ENCODE assay signal across 25 mouse cellular contexts in the genomic region with DNA sequence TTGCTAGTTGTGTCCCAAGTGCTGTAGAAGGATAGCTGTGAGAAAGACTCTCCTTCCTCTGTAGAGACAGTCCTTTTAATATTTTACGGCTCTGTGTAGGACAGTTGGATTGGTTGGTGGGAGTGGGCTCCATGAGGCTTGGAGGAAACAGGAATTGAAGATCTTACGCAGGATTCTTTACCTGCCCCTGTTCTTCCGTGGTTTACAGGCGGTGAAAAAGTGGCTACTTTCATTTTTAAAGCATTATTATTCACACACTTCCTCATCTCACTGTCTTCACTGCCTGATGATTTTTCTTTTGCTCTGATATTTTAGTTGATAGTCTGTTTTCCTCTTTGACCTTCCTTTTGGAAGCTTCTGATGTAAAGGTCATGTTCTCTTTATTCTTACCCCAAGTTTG. TPM values are rescaled to one million over a fixed set of nuclear protein-coding genes. Genes with fewer than 3 reads are reported as not detected.
DNase-seq lines count a peak whose midpoint lies in the region; ATAC-seq and TF ChIP-seq lines count a peak whose summit lies in the region.
"Had no signal": no experiment of that assay in that cellular context is flagged by ENCODE, and none has a peak within 500 bp of the region (broad histone marks: within the 10 kb centered on the region; RNA-seq: fewer than 3 reads in every experiment).

No protein-coding gene starts in this region.

- H3ac ChIP-seq in myocyte (ENCODE audit: control insufficient read depth, insufficient read length) = no peak overlapping the region

- H3K4me3 ChIP-seq in MEL (ENCODE audit: control insufficient read depth in 1 of 2, insufficient read depth in 1 of 2, low read depth in 2 of 2, low read length in 2 of 2) (peak overlapping the region; percentile 93 to 94), myocyte (no peak overlapping the region)
- H3K4me3 ChIP-seq: embryonic facial prominence, embryonic 13.5 days; forebrain, embryonic 13.5 days; heart, embryonic 10.5 days; hindbrain, embryonic 13.5 days; intestine, embryonic 15.5 days had no signal

- H3K27me3 ChIP-seq in MEL (ENCODE audit: control insufficient read depth in 1 of 2, insufficient read depth in 2 of 2, low read length in 2 of 2) (no peaks in the 10 kb centered on the region), myocyte (ENCODE audit: control insufficient read depth, insufficient read depth, insufficient read length) (no peaks in the 10 kb centered on the region)

- TF ChIP-seq EP300 in MEL (IDR thresholded peaks at IDR 0.05; ENCODE audit: low read depth in 1 of 2, low read length in 2 of 2) = no peak; a peak in 1 of 4 replicates

- peak overlapping the region; percentile 36 for H3K27ac ChIP-seq in MEL (ENCODE audit: control insufficient read depth, low read depth, low read length)
- H3K27ac ChIP-seq: embryonic facial prominence, embryonic 13.5 days; forebrain, embryonic 13.5 days; heart, embryonic 10.5 days; hindbrain, embryonic 13.5 days; intestine, embryonic 15.5 days had no signal

- H3K36me3 ChIP-seq in MEL (ENCODE audit: control insufficient read depth in 1 of 2, insufficient read depth in 2 of 2, low read length in 2 of 2) (peaks cover 0 to 6% of the 10 kb centered on the region in 2 experiments; a peak in 2 of 4 replicates), myocyte (ENCODE audit: control insufficient read depth, insufficient read depth) (no peaks in the 10 kb centered on the region)
- H3K36me3 ChIP-seq: embryonic facial prominence, embryonic 13.5 days; heart, embryonic 10.5 days; hindbrain, embryonic 13.5 days; intestine, embryonic 15.5 days had no signal

- peak overlapping the region; percentile 32 for H3K4me2 ChIP-seq in myocyte (ENCODE audit: low read depth)
- H3K4me2 ChIP-seq: embryonic facial prominence, embryonic 13.5 days; forebrain, embryonic 13.5 days; hindbrain, embryonic 13.5 days; intestine, embryonic 15.5 days had no signal

- no peak for TF ChIP-seq RAD21 in MEL (IDR thresholded peaks at IDR 0.05; ENCODE audit: low read depth, low read length)

- peak overlapping the region; percentile 87 for H3K9ac ChIP-seq in MEL (ENCODE audit: control insufficient read depth, low read depth, low read length, poor library complexity, severe bottlenecking)
- H3K9ac ChIP-seq: embryonic facial prominence, embryonic 13.5 days; forebrain, embryonic 13.5 days; forebrain, postnatal 0 days; hindbrain, embryonic 13.5 days; intestine, embryonic 15.5 days had no signal

- H3K79me2 ChIP-seq in MEL (ENCODE audit: control insufficient read depth, insufficient read depth, low read length, poor library complexity) (no peaks in the 10 kb centered on the region; the same call in 1 of the 2 replicates), myocyte (ENCODE audit: control insufficient read depth, insufficient read depth) (no peaks in the 10 kb centered on the region)

- TF ChIP-seq POLR2A in MEL (IDR thresholded peaks at IDR 0.05; ENCODE audit: control insufficient read depth in 1 of 2, insufficient read depth in 1 of 2, low read depth in 1 of 2, low read length in 2 of 2, poor library complexity in 1 of 2) (no peak), myocyte (IDR thresholded peaks at IDR 0.05; ENCODE audit: insufficient read length, low read depth) (no peak)

- peaks cover 0 to 7% of the 10 kb centered on the region in 2 experiments; a peak in 2 of 4 replicates for H3K4me1 ChIP-seq in MEL (ENCODE audit: control insufficient read depth in 1 of 2, insufficient read depth in 2 of 2, low read length in 2 of 2)

- ATAC-seq in granulocyte monocyte progenitor cell, adult 5-6 weeks (replicated peaks; ENCODE audit: poor library complexity, severe bottlenecking) = peak; percentile 63
- ATAC-seq: CD4-positive, CD25-positive, alpha-beta regulatory T cell, adult 4 months; forebrain, embryonic 13.5 days; forebrain, postnatal 0 days; intestine, embryonic 15.5 days had no signal

- no peaks in the 10 kb centered on the region for H3K9me3 ChIP-seq in MEL (replicated peaks; ENCODE audit: insufficient read depth, low read length)
- H3K9me3 ChIP-seq: embryonic facial prominence, embryonic 13.5 days; forebrain, embryonic 13.5 days; heart, embryonic 10.5 days; hindbrain, embryonic 13.5 days; intestine, embryonic 15.5 days had no signal

- no peak for TF ChIP-seq CTCF in MEL (IDR thresholded peaks at IDR 0.05 in 2 of 3, conservative IDR thresholded peaks at IDR 0.05 in 1 of 3; ENCODE audit: control insufficient read depth in 1 of 3, insufficient read depth in 1 of 3, low read depth in 2 of 3, low read length in 3 of 3, poor library complexity in 1 of 3, severe bottlenecking in 1 of 3)

- DNase-seq in A20 (ENCODE audit: low read depth, low spot score) (peak; percentile 67), MEL (ENCODE audit: low read depth, low spot score) (peak; percentile 55)
- DNase-seq in left cerebral cortex, adult 8-10 months (ENCODE audit: low spot score in 2 of 2) = no peak
- DNase-seq in kidney, postnatal 14 days = no peak
- DNase-seq in heart, adult 18-20 months = no peak
- DNase-seq: adrenal gland, postnatal 10 days; B cell, adult 2 months; cerebellum, adult 11-12 months; cerebellum, adult 9-10 months; cerebellum, postnatal 25 days; forebrain, postnatal 0 days; gastrocnemius, postnatal 14 days; heart, adult 11 months; heart, postnatal 10 days; heart, postnatal 4 days had no signal

TF ChIP-seq in MEL, 35 proteins besides CTCF, POLR2A, EP300 and RAD21:
- TF ChIP-seq E2F4 (IDR thresholded peaks at IDR 0.05; ENCODE audit: borderline replicate concordance, low read depth, low read length) = no peak
- TF ChIP-seq KAT2A (conservative IDR thresholded peaks at IDR 0.05; ENCODE audit: low read depth, low read length) = no peak
- TF ChIP-seq SIN3A (IDR thresholded peaks at IDR 0.05; ENCODE audit: low read length) = 0 out of 2 replicates have a peak, but pooled peaks have one; percentile 20
- TF ChIP-seq NRF1 (IDR thresholded peaks at IDR 0.05; ENCODE audit: insufficient read depth, low read depth, low read length, poor library complexity, severe bottlenecking) = no peak
- TF ChIP-seq TBP (IDR thresholded peaks at IDR 0.05; ENCODE audit: low read depth, low read length) = peak; percentile 0; the same call in 1 of the 2 replicates
- TF ChIP-seq MAFK (IDR thresholded peaks at IDR 0.05; ENCODE audit: borderline replicate concordance, low read depth, low read length) = no peak
- TF ChIP-seq MXI1 (IDR thresholded peaks at IDR 0.05; ENCODE audit: low read depth, low read length) = peak; percentile 49; the same call in 1 of the 2 replicates

TF ChIP-seq in myocyte, 11 proteins besides CTCF, POLR2A, EP300 and RAD21:
- TF ChIP-seq MAX (IDR thresholded peaks at IDR 0.05; ENCODE audit: low read depth) (no peak), TCF12 (IDR thresholded peaks at IDR 0.05; ENCODE audit: insufficient read depth, poor library complexity, severe bottlenecking) (no peak), SRF (IDR thresholded peaks at IDR 0.05; ENCODE audit: control insufficient read depth, insufficient read length, low read depth) (no peak), E2F4 (IDR thresholded peaks at IDR 0.05; ENCODE audit: insufficient read depth) (no peak), USF1 (IDR thresholded peaks at IDR 0.05; ENCODE audit: low read depth) (no peak), TCF3 (IDR thresholded peaks at IDR 0.05; ENCODE audit: insufficient read length, low read depth) (no peak), MYOG (IDR thresholded peaks at IDR 0.05; ENCODE audit: control insufficient read depth in 1 of 3, insufficient read depth in 1 of 3, insufficient read length in 2 of 3, low read depth in 2 of 3) (no peak), POLR2AphosphoS2 (IDR thresholded peaks at IDR 0.05; ENCODE audit: insufficient read length, low read depth) (no peak), MYOD1 (IDR thresholded peaks at IDR 0.05; ENCODE audit: control insufficient read depth in 1 of 3, insufficient read length in 2 of 3, low read depth in 2 of 3) (no peak), REST (IDR thresholded peaks at IDR 0.05; ENCODE audit: insufficient read depth, insufficient read length) (no peak), CEBPB (IDR thresholded peaks at IDR 0.05; ENCODE audit: insufficient read depth, poor library complexity, severe bottlenecking) (no peak)

RNA-seq across cellular contexts. Expression of a gene that starts 17.5 kb away (rescaled TPM):
- 0.10 TPM in 1 of 2 replicates, not detected in the other for total RNA-seq in MEL (2012; rRNA removed)
- polyA plus RNA-seq in MEL (2012; ENCODE audit: insufficient read depth in 1 of 2, insufficient read length in 2 of 2, low read depth in 1 of 2, low replicate concordance in 2 of 2, missing spikeins in 1 of 2) (under 1 TPM in 1 of 2 experiments, not detected in 1; 0.11 TPM), myocyte (2012; fragmentation: generic; extraction: Trizol) (0.01 TPM)
- total RNA-seq in granulocyte monocyte progenitor cell, adult 5-6 weeks (2014; fragmentation: Nextera tagmentation) = 0.49 TPM in 1 of 2 replicates, not detected in the other
- not detected in 2 replicates for total RNA-seq in granulocyte monocyte progenitor cell, adult 5-6 weeks (2017)
- total RNA-seq in left cerebral cortex, adult 8-10 months (2022) = 100 to 1,000 TPM; 105 to 130 (median 109) TPM
- total RNA-seq in heart, adult 18-20 months (2021) = not detected
- total RNA-seq: gastrocnemius, adult 18-20 months; heart, postnatal 10 days; heart, postnatal 4 days had no signal
- polyA plus RNA-seq: CD4-positive, CD25-positive, alpha-beta regulatory T cell, adult 4 months; heart, embryonic 14.5 days; intestine, embryonic 15.5 days had no signal

Comparison
In these comparisons a context has a peak if more than half of its experiments do, and no peak if none do; other contexts are left out.
1. DNase-seq: peak in A20 (single experiment) and MEL (single experiment); none in left cerebral cortex, adult 8-10 months (0 of 2), kidney, postnatal 14 days (single experiment) and heart, adult 18-20 months (0 of 2).
2. RNA of a gene that starts 17.5 kb away (total RNA-seq): 105 to 130 TPM in left cerebral cortex, adult 8-10 months; 0.49 TPM in granulocyte monocyte progenitor cell, adult 5-6 weeks, 0.10 TPM in MEL and not detected in heart, adult 18-20 months; every median in the first group is over 10 times any median in the second.